Mouse (Mus musculus): ENCODE data around the gene Vps16.
A peak's percentile ranks its signal among the peaks of the same experiment; 100 is the strongest.

The Vps16 gene

DNA sequence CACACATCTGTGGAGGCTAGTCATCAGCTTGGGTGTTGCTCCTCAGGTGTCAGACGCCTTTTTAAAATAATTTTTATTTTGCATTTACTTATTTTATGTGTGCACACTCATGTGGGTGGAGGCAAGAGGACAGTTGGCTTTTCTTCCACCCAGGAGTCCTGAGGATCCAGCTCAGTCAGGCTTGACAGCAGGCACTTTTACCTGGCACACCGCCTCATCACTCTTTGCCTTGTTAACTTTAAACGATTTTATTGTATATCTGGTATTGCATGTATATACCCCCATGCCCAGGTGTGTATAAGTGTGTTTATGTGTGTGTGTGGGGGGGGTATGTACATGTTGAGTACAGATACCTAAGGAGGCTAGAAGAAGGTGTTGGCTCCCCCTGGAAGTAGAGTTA lies 33.7 kb downstream of the Vps16 start:
- no peak for DNase-seq (ENCODE audit: low read depth, low spot score)

DNA sequence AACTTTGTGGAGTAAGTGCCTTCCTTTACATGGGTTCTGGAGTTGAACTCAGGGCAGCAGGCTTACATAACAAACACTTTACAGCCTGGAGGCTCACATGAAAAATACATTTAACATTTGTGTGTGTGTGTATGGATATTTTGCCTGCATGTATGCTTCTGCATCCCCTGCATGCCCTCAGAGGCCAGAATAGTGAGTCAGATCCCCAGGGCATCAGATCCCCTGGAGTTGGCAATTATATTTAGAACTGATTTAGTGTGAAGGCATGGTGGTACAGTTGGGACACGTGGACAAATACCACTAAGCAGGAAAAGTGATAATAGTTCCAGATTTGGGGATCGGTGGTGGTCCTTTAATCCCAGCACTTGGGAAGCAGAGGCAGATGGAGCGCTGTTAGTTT lies 35.4 kb downstream of the Vps16 start:
- DNase-seq (ENCODE audit: low read depth, low spot score) = no peak

DNA sequence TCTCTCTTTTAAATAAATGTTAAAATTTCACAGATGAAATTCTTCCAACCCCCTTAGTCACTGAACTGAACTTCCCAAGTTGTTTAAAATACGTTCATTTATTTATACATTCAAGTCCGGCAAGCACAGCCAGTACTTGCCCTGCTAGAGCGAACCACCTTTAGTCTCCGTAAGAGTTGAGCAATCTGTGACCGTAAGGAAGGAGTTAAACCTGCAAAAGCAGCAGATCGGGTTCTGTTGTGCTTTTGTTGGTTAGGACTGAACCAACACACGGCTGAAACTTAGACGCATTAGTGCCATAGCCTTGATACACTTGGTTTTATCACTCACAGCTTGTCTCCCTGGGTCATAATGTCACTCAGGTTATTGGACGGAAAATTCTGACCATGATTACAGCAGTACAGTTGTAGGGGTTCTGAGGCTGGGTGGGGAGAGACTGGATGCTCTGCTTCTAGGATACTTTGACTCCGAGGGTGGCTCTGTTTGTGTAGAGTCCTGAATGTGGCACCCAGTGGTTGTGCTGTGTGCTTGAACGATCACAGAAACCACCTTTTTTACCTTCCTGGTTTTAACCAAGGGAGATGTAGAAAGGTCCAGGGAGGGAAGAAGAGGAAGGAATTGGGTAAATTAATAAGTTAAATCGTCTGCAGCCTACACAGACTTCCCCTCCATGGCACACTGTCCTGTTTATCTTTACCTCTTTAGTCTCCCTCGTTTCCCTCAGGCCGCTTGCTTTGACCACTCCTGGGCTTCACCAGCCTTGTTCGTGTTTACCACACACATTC lies 37.3 kb downstream of the Vps16 start:
- no peak for DNase-seq (ENCODE audit: low read depth, low spot score)

DNA sequence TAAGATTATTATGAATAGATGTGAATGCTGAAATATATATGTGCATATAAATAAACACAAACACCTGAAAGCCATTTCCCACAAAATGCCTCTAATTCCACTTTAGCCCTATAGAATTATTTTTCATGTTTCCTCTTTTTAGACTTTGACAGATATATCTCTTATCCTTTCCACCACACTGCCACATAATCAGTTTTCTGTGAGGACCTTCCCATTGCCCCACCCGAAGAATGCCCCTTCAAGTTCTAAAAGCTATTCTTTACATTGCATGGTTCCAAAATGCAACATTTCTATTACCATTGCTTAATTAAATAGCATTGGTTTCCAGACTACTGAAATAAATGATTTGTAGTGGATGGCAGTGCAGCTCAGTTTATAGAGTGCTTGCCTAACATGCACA lies 42.3 kb downstream of the Vps16 start:
- no peak for DNase-seq (ENCODE audit: low read depth, low spot score)

- peak; percentile 81 for DNase-seq (ENCODE audit: low read depth, low spot score)
Measured at GRCm38 (mm10) chr2:130469366-130469765, 45.2 kb downstream of the Vps16 start.

DNA sequence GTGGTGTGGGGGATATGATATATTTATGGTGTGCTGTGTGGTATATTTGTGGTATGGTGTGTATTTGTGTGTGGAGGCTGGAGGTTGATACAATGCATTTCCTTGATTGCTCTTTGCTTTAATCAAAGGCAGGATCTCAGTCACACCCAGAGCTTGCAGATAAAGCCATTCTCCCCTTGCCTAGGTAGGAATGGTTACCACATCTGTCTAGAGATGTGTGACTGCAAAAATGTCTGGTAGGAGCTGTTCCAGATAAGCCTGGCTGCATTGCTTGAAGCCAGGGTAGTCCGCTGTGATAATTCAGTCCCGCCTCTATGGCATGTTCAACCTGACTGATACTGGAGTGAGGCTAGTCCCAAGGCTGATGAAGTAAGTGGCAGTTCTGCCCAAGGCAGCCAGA lies 45.8 kb downstream of the Vps16 start:
- no peak for DNase-seq (ENCODE audit: low read depth, low spot score)

DNA sequence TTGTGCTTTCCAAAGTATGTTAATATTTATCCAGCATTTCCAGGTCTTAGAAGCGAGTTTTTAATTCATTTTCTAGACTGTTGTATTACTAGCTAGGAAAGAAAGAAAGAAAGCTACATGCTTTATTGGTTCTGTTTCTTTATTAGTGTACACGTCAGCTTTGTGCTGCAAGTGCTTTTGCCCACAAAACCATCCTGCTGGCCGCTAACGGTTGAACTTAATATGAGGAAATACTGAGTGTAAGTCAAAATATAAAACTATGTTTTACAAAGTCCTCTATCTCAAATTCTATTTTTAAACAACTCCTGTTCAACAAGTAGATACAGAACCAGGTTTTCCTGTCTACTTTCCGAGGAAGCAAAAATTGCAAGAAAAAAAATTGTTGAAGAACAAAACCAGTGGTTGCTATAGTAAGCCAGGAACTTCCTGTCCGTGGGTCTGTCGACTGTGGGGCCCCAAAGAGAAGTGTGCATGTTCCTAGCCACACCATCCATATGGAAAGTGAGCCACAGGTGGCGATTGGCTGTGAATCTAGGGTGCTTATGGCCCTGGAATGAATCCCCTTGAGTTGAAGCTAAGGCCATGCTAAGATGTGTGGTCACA lies 48.9 kb downstream of the Vps16 start:
- no peak for DNase-seq (ENCODE audit: low read depth, low spot score)

DNA sequence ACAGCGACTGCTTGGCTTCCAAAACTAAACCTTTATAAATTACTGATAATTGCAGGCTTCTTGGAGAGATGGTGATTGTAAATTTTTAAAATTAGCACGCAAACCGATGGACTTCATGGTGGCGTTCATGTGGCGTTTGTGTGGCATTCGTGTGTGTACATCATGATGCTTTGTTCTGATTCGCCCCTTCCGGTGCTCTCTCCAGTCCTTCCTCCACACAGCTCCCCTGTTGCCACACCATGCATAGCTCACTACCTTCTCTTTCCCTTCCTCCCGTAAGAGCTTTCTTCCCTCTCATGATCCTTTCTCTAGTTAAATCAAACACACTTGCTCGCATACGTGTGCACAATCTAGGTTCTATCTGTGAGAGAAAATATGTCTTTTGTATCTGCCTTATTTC lies 51.6 kb downstream of the Vps16 start:
- DNase-seq (ENCODE audit: low read depth, low spot score) = no peak

GRCm38 (mm10) chr2:130476666-130477297 lies 52.6 kb downstream of the Vps16 start:
- peak; percentile 48 for DNase-seq (ENCODE audit: low read depth, low spot score)

DNA sequence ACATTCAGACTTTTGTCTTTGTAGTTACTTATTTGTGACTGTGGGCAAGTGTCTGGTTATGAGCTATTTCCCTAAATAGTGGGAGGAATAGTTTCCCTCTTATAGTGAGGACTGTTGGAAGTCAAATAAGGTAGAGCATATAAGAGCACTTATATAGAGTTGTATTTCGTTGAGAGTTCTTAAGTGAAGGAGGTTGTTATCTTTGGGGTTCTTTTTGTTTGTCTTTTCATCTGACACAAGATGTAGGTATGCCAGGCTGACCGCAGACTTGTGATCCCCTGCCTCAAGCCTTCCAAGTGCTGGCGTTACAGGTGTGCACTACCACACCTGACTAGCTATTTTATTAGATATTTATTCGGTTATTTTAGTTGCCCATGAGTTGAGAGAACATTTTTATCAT lies 58.0 kb downstream of the Vps16 start:
- DNase-seq (ENCODE audit: low read depth, low spot score) = no peak

DNA sequence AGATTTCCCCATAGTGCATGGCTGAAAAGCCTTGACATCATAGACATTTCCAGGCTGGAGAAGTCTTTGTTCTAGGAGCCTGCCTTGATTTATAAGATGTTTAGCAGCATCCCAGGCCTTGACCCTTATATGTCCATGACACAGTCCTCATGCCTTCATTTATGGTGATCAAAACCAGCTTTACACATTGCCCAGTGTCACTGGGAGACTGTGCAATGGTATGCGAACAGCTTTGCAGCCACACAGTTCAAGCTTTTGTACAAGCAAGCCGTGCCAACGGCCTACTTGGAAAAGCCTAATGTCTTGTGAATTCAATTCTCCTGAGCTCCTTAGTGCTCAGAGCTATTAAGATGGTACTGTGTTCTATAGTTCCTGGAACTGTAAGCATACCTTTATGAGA lies 58.6 kb downstream of the Vps16 start:
- DNase-seq (ENCODE audit: low read depth, low spot score) = no peak

- no peak for DNase-seq (ENCODE audit: low read depth, low spot score)
Measured at GRCm38 (mm10) chr2:130484206-130484605, 60.1 kb downstream of the Vps16 start.

- DNase-seq (ENCODE audit: low read depth, low spot score) = no peak
Measured at GRCm38 (mm10) chr2:130488002-130488401, 63.9 kb downstream of the Vps16 start.

GRCm38 (mm10) chr2:130488600-130488999 lies 64.5 kb downstream of the Vps16 start:
- peak; percentile 45 for DNase-seq (ENCODE audit: low read depth, low spot score)

DNA sequence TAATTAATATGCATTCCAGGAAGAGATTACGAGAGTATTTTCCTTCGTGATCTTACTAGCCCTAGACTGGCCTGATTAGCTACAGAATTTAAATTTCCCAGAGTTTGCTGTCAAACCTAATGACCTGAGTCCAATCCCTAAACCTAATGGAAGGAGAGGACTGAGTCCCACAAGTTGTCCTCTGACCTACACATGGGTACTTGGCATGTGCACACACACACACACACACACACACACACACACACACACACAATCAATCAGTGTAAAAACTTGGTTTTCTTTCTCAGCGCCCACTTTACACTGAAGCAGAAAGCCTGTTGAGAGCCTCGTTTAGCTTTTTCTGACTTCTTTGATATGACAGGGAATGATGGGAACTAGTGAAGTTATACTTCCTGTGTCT lies 67.0 kb downstream of the Vps16 start:
- no peak for DNase-seq (ENCODE audit: low read depth, low spot score)

- peak; percentile 86 for DNase-seq (ENCODE audit: low read depth, low spot score)
Measured at GRCm38 (mm10) chr2:130491587-130491986, 67.4 kb downstream of the Vps16 start.

All from brain, adult 2 months (tissue).